Mouse (Mus musculus): ENCODE measurements around the gene Mmp1b. TPM values are rescaled to one million over a fixed set of nuclear protein-coding genes. Genes with fewer than 3 reads are reported as not detected.
"Not testable (repeated sequence)": the region's sequence is repeated elsewhere in the genome, so short reads cannot be mapped to it uniquely, and the experiment has no call there.

Gene Mmp1b
- polyA plus RNA-seq (2012; rRNA removed) (not detected in 2 replicates), polyA plus RNA-seq (2014; fragmentation: Nextera tagmentation; extraction: Ambion mirVana) (not detected in 2 replicates)

DNA sequence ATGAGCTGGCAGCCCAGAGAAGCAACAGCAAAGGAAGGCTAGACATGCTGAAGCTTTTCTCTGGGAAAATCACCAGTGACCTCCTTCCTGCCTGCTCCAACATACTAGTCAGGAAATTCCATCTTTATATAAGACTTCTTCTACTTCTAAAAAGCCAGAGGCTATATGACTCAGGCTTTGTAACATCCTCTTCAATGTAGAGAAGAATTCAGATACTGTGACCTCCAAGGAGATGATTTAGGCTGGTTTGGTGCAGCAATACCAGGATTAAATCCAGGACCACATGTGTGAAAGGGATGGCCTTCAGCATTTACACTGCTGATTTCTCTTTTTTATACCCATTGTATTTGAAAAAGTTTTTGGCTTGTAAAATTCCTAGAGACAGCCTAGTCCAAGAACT, at the start of gene Mmp1b:
Mmp1b (minus strand) TSS at position 101 of the 400 bp plus-strand sequence.
- H3K36me3 ChIP-seq (replicated peaks; ENCODE audit: control insufficient read depth, insufficient read depth, low read depth), result no peaks in the 10 kb centered on the region
- DNase-seq (ENCODE audit: low read depth in 3 of 3, low spot score in 3 of 3), result no peak
- no peaks in the 10 kb centered on the region for H3K4me1 ChIP-seq (replicated peaks; ENCODE audit: control insufficient read depth in 2 of 2, insufficient read depth in 2 of 2, low read length in 1 of 2)
- H3K27me3 ChIP-seq (ENCODE audit: control insufficient read depth, insufficient read depth, low read length), result no peaks in the 10 kb centered on the region
- H3K4me3 ChIP-seq (ENCODE audit: insufficient read depth in 1 of 2, low read depth in 2 of 2, low read length in 2 of 2), result no peak within 1 kb of the TSS
- TF ChIP-seq CTCF (IDR thresholded peaks at IDR 0.05; ENCODE audit: low read depth), result no peak
- no peak for TF ChIP-seq EP300 (IDR thresholded peaks at IDR 0.05; ENCODE audit: low read depth)
- H3K9ac ChIP-seq (replicated peaks), result no peak within 1 kb of the TSS
- H3K9me3 ChIP-seq (ENCODE audit: control insufficient read depth, low read length), result no peaks in the 10 kb centered on the region
- no peak for ATAC-seq (ENCODE audit: insufficient read depth)
- H3K27ac ChIP-seq, result no peak within 1 kb of the TSS
- H3K4me2 ChIP-seq (ENCODE audit: low read depth), result no peak within 1 kb of the TSS

DNA sequence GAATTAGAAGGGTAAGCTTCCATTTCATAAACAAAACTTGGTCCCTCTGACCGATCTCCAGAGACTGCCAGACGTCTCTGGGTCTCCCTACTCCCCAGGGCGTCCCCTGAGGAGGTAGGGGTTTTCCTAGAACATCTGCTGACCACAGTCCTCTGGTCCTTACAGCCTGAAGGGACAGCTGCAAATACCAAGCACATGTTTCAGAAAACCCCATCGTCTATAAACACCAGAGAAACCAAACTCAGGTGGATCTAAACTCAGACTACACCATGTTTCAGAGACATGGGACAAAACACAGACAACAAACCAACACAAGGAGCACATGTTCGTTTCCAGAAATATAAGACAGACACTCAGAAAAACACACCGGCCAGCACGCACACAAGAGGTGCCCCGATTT, 8.7 kb upstream of the Mmp1b start:
- not testable (repeated sequence) for H3K4me3 ChIP-seq (ENCODE audit: insufficient read depth in 1 of 2, low read depth in 2 of 2, low read length in 2 of 2); DNase-seq (ENCODE audit: low read depth in 3 of 3, low spot score in 3 of 3); H3K4me1 ChIP-seq (replicated peaks; ENCODE audit: control insufficient read depth in 2 of 2, insufficient read depth in 2 of 2, low read length in 1 of 2); ATAC-seq (ENCODE audit: insufficient read depth); H3K9ac ChIP-seq (replicated peaks); H3K36me3 ChIP-seq (replicated peaks; ENCODE audit: control insufficient read depth, insufficient read depth, low read depth); H3K4me2 ChIP-seq (ENCODE audit: low read depth); H3K27ac ChIP-seq; H3K9me3 ChIP-seq (ENCODE audit: control insufficient read depth, low read length); H3K27me3 ChIP-seq (ENCODE audit: control insufficient read depth, insufficient read depth, low read length)
- WGBS (ENCODE audit: insufficient replicate concordance), result 50% methylated on average over 8 of the region's 8 CpGs

DNA sequence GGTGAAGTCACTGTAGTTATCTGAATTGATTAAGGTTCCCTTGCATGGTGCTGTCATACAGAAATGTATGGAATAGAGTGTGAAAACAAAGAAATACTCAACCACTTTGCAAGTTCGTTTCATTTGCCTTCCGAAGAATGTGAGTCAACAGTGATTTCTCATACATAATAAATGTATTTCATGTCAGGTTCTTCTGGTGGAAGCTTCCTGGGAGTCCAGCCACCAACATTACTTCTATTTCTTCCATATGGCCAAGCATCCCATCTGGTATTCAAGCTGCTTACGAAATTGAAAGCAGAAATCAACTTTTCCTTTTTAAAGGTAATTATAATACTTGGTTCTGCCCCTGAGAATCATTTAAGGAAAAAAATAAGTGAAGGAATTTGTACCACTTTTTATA, 33.3 kb downstream of the Mmp1b start:
- H3K4me3 ChIP-seq (ENCODE audit: insufficient read depth in 1 of 2, low read depth in 2 of 2, low read length in 2 of 2), result no peak overlapping the region
- H3K9me3 ChIP-seq (ENCODE audit: control insufficient read depth, low read length), result no peaks in the 10 kb centered on the region
- H3K27ac ChIP-seq, result no peak overlapping the region
- no peak overlapping the region for H3K4me2 ChIP-seq (ENCODE audit: low read depth)
- TF ChIP-seq EP300 (IDR thresholded peaks at IDR 0.05; ENCODE audit: low read depth), result no peak
- TF ChIP-seq CTCF (IDR thresholded peaks at IDR 0.05; ENCODE audit: low read depth), result no peak
- H3K36me3 ChIP-seq (replicated peaks; ENCODE audit: control insufficient read depth, insufficient read depth, low read depth), result no peaks in the 10 kb centered on the region
- no peaks in the 10 kb centered on the region for H3K27me3 ChIP-seq (ENCODE audit: control insufficient read depth, insufficient read depth, low read length)
- DNase-seq (ENCODE audit: low read depth in 3 of 3, low spot score in 3 of 3), result no peak
- no peak for ATAC-seq (ENCODE audit: insufficient read depth)
- no peak overlapping the region for H3K9ac ChIP-seq (replicated peaks)
- no peaks in the 10 kb centered on the region for H3K4me1 ChIP-seq (replicated peaks; ENCODE audit: control insufficient read depth in 2 of 2, insufficient read depth in 2 of 2, low read length in 1 of 2)
- 52% methylated on average over 3 of the region's 3 CpGs for WGBS (ENCODE audit: insufficient replicate concordance)

DNA sequence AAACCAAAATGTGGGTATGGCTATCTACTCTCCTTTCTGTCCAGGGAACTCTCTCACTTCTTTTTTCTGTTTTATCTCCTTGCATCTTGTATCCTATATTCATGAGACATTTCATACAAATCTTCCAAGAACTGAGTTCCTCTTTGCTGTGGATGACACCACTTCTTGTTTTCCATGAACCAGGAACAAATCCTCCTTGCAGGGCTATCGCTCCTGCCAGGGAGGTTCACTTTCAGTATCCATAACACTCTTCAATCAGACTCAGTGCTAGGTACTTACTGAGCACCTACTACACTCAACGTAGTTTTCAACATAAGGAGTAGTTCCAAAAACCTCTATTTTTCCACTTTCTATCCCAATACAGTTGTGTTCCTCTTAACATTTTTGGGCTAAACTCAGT, 42.3 kb downstream of the Mmp1b start:
- ATAC-seq (ENCODE audit: insufficient read depth), result no peak
- Histone ChIP-seq H3K4me1 (replicated peaks; ENCODE audit: control insufficient read depth in 2 of 2, insufficient read depth in 2 of 2, low read length in 1 of 2) (no peaks in the 10 kb centered on the region), H3K4me2 (ENCODE audit: low read depth) (no peak overlapping the region), H3K27ac (no peak overlapping the region), H3K27me3 (ENCODE audit: control insufficient read depth, insufficient read depth, low read length) (no peaks in the 10 kb centered on the region), H3K4me3 (ENCODE audit: insufficient read depth in 1 of 2, low read depth in 2 of 2, low read length in 2 of 2) (no peak overlapping the region), H3K36me3 (replicated peaks; ENCODE audit: control insufficient read depth, insufficient read depth, low read depth) (no peaks in the 10 kb centered on the region), H3K9ac (replicated peaks) (no peak overlapping the region), H3K9me3 (ENCODE audit: control insufficient read depth, low read length) (no peaks in the 10 kb centered on the region)
- TF ChIP-seq EP300 (IDR thresholded peaks at IDR 0.05; ENCODE audit: low read depth), result no peak
- no peak for TF ChIP-seq CTCF (IDR thresholded peaks at IDR 0.05; ENCODE audit: low read depth)
- no peak for DNase-seq (ENCODE audit: low read depth in 3 of 3, low spot score in 3 of 3)
- 52% methylated on average over 2 of the region's 2 CpGs for WGBS (ENCODE audit: insufficient replicate concordance)

DNA sequence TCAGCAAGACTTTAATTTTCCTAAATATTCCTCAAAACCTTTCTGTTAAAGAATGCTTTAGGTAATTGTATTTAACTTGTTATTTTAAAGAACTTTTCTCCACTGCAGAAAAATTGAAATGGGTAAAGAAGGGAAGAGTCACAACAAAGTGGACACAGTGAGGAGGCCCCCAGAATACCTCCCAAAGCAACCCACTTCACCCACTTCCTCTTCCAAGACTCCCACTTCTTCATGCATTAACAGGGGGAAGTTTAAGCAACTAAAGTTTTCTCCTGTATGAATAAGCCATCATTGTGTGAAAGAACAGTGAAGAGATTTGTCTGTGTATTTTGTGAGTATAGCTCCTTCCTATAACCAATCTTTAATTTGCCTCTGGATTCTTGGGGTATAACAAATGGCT, 43.7 kb downstream of the Mmp1b start, which contains the start of gene Mmp12:
Mmp12 (plus strand) TSS at position 275 of the 400 bp plus-strand sequence.
- Histone ChIP-seq H3K27me3 (ENCODE audit: control insufficient read depth, insufficient read depth, low read length) (no peaks in the 10 kb centered on the region), H3K36me3 (replicated peaks; ENCODE audit: control insufficient read depth, insufficient read depth, low read depth) (no peaks in the 10 kb centered on the region), H3K9ac (replicated peaks) (no peak within 1 kb of the TSS), H3K4me3 (ENCODE audit: insufficient read depth in 1 of 2, low read depth in 2 of 2, low read length in 2 of 2) (no peak within 1 kb of the TSS), H3K27ac (no peak within 1 kb of the TSS), H3K9me3 (ENCODE audit: control insufficient read depth, low read length) (no peaks in the 10 kb centered on the region), H3K4me1 (replicated peaks; ENCODE audit: control insufficient read depth in 2 of 2, insufficient read depth in 2 of 2, low read length in 1 of 2) (no peaks in the 10 kb centered on the region), H3K4me2 (ENCODE audit: low read depth) (no peak within 1 kb of the TSS)
- ATAC-seq (ENCODE audit: insufficient read depth) (no peak), DNase-seq (ENCODE audit: low read depth in 3 of 3, low spot score in 3 of 3) (no peak)
- TF ChIP-seq EP300 (IDR thresholded peaks at IDR 0.05; ENCODE audit: low read depth), result no peak
- TF ChIP-seq CTCF (IDR thresholded peaks at IDR 0.05; ENCODE audit: low read depth), result no peak
